Mouse (Mus musculus) macrophage (primary cell): ENCODE measurements around the gene Gm5127. TPM values are rescaled to one million over a fixed set of nuclear protein-coding genes. Genes with fewer than 3 reads are reported as not detected.

ENCODE experiments used
- H3K27ac ChIP-seq: fragments of 350-480 bp; formaldehyde crosslinking; 2 replicates; pipeline ENCODE4 v1.9.0; 2021
- H3K36me3 ChIP-seq: fragments of 350-480 bp; formaldehyde crosslinking; 2 replicates; pipeline ENCODE4 v1.9.0; 2021; ENCODE audit errors: inconsistent target
- H3K4me3 ChIP-seq: fragments of 350-480 bp; formaldehyde crosslinking; 2 replicates; pipeline ENCODE4 v1.9.0; 2021; ENCODE audit errors: inconsistent target
- H3K79me2 ChIP-seq: fragments of 350-480 bp; formaldehyde crosslinking; 2 replicates; pipeline ENCODE4 v1.9.0; 2021; ENCODE audit errors: inconsistent target
- WGBS: methylation state at CpG from one replicate; pipeline ENCODE4 v1.1.7; 2026; ENCODE audit warnings: inconsistent platforms; ENCODE audit not compliant: missing documents; 5-methylcytosine and 5-hydroxymethylcytosine counted together
- polyA plus RNA-seq: library from polyadenylated mRNA; stranded (reverse); fragments of 250-400 nt; gene quantifications from 3 replicates; pipeline ENCODE4 v1.2.4, GENCODE M21; 2018; ENCODE audit warnings: inconsistent platforms

The Gm5127 gene
- polyA plus RNA-seq, 1 experiment from 2014 or later = 0.59 TPM

GRCm38 (mm10) chrX:106662101-106662500, 79.1 kb downstream of the Gm5127 start:
- Histone ChIP-seq H3K79me2 (no peaks in the 10 kb centered on the region), H3K27ac (no peak overlapping the region), H3K36me3 (no peaks in the 10 kb centered on the region), H3K4me3 (no peak overlapping the region)

- H3K4me3 ChIP-seq = no peak overlapping the region
- 87% methylated on average over 3 of the region's 3 CpGs for WGBS
- H3K79me2 ChIP-seq = no peaks in the 10 kb centered on the region
- H3K36me3 ChIP-seq = no peaks in the 10 kb centered on the region
- no peak overlapping the region for H3K27ac ChIP-seq
These were observed 121.6 kb downstream of the Gm5127 start for GRCm38 (mm10) chrX:106704590-106704989.

- no peaks in the 10 kb centered on the region for H3K79me2 ChIP-seq
- H3K36me3 ChIP-seq = no peaks in the 10 kb centered on the region
- H3K4me3 ChIP-seq = no peak overlapping the region
- H3K27ac ChIP-seq = no peak overlapping the region
- WGBS = 60% methylated on average over 2 of the region's 2 CpGs
These were observed 134.2 kb downstream of the Gm5127 start for GRCm38 (mm10) chrX:106717160-106717559.

GRCm38 (mm10) chrX:106742241-106742640, 159.3 kb downstream of the Gm5127 start:
- no peaks in the 10 kb centered on the region for H3K36me3 ChIP-seq
- H3K27ac ChIP-seq = no peak overlapping the region
- H3K79me2 ChIP-seq = no peaks in the 10 kb centered on the region

GRCm38 (mm10) chrX:106755272-106755671, 172.3 kb downstream of the Gm5127 start:
- no peak overlapping the region for H3K4me3 ChIP-seq
- H3K27ac ChIP-seq = no peak overlapping the region
- no peaks in the 10 kb centered on the region for H3K79me2 ChIP-seq
- WGBS = 45% methylated on average over 1 of the region's 1 CpGs
- H3K36me3 ChIP-seq = no peaks in the 10 kb centered on the region

More at GRCm38 (mm10) chrX:106742241-106742640, 159.3 kb downstream of the Gm5127 start:
- H3K4me3 ChIP-seq = no peak overlapping the region

Other genes starting within 250 kb of the Gm5127 start
- not detected in 3 replicates for gene Fndc3c1, start 97.8 kb upstream of the Gm5127 start, polyA plus RNA-seq
- 13.7 to 15.9 TPM (median 14.0 TPM) in 3 replicates for gene Cysltr1, start 20.5 kb downstream of the Gm5127 start, polyA plus RNA-seq